Mouse (Mus musculus) spleen, adult 2 months (tissue): ENCODE results near the gene Rbm5. TPM values are rescaled to one million over a fixed set of nuclear protein-coding genes. Genes with fewer than 3 reads are reported as not detected.

Source experiments
- DNase-seq, 2 experiments: peaks; one replicate each; pipeline versions ENCODE4 v3.0.0 to v3.0.0-alpha.2; 2012 to 2021; ENCODE audit warnings: low spot score in 2 of 2, low read depth in 1 of 2
- H3K27ac ChIP-seq: fragments of 200-500 bp; 2 replicates; pipeline ENCODE4 v1.5.1; 2012; ENCODE audit warnings: low read length, inconsistent platforms; ENCODE audit not compliant: insufficient read depth
- H3K27me3 ChIP-seq: fragments of 200-500 bp; 2 replicates; pipeline ENCODE4 v1.6.1; 2012; ENCODE audit warnings: mild to moderate bottlenecking, moderate library complexity, low read length, inconsistent platforms; ENCODE audit not compliant: control insufficient read depth, insufficient read depth
- H3K36me3 ChIP-seq: fragments of 200-500 bp; 2 replicates; pipeline ENCODE4 v1.6.1; 2012; ENCODE audit warnings: mild to moderate bottlenecking, low read length, inconsistent platforms; ENCODE audit not compliant: control insufficient read depth, insufficient read depth
- H3K4me1 ChIP-seq: fragments of 200-500 bp; 2 replicates; pipeline ENCODE4 v1.6.1; 2011; ENCODE audit warnings: inconsistent platforms; ENCODE audit not compliant: control insufficient read depth, insufficient read depth, insufficient read length
- H3K4me3 ChIP-seq: fragments of 200-500 bp; 2 replicates; pipeline ENCODE4 v1.5.1; 2011; ENCODE audit warnings: mild to moderate bottlenecking, inconsistent platforms; ENCODE audit not compliant: insufficient read depth, insufficient read length; ENCODE audit errors: extremely low read depth
- CTCF ChIP-seq: fragments of 200-500 bp; IDR thresholded peaks from 2 replicates; pipeline ENCODE4 v1.5.1; 2011; ENCODE audit warnings: mild to moderate bottlenecking, inconsistent platforms; ENCODE audit not compliant: insufficient read depth, insufficient read length, insufficient replicate concordance; ENCODE audit errors: extremely low read depth
- POLR2A ChIP-seq: fragments of 200-500 bp; IDR thresholded peaks from 2 replicates; pipeline ENCODE4 v1.6.1; 2011; ENCODE audit warnings: low read depth, low read length, inconsistent platforms
- WGBS: fragments of 180-500 bp; shearing (Covaris S2); methylation state at CpG from one replicate; pipeline ENCODE4 v1.1.7; 2018; 5-methylcytosine and 5-hydroxymethylcytosine counted together
- polyA plus RNA-seq: library from polyadenylated mRNA; depleted of rRNA; stranded (reverse); fragments of >200 nt; gene quantifications from 2 replicates; pipeline ENCODE4 v1.2.3, GENCODE M21; 2012; rRNA removed

The Rbm5 gene
- polyA plus RNA-seq, 1 experiment = 76.0 TPM

GRCm38 (mm10) chr9:107692785-107693184, 78.0 kb downstream of the Rbm5 start:
- no peaks in the 10 kb centered on the region for H3K27me3 ChIP-seq
- no peak overlapping the region for H3K27ac ChIP-seq
- no peaks in the 10 kb centered on the region for H3K4me1 ChIP-seq
- DNase-seq = no peak
- 72% methylated on average over 5 of the region's 5 CpGs for WGBS
- H3K36me3 ChIP-seq = no peaks in the 10 kb centered on the region
- TF ChIP-seq CTCF (no peak), POLR2A (no peak)
- H3K4me3 ChIP-seq = no peak overlapping the region

GRCm38 (mm10) chr9:107690391-107690790, 80.4 kb downstream of the Rbm5 start:
- DNase-seq = no peak
- Histone ChIP-seq H3K4me1 (no peaks in the 10 kb centered on the region), H3K36me3 (no peaks in the 10 kb centered on the region), H3K27ac (no peak overlapping the region), H3K4me3 (no peak overlapping the region), H3K27me3 (no peaks in the 10 kb centered on the region)
- 20% methylated on average over 8 of the region's 8 CpGs for WGBS
- TF ChIP-seq CTCF = no peak
- TF ChIP-seq POLR2A = no peak

Other genes with a start within 250 kb of the Rbm5 start
- gene Tmem115, start 237.1 kb downstream of the Rbm5 start, polyA plus RNA-seq = 28.6 and 33.4 TPM in 2 replicates
- gene Cyb561d2, start 228.8 kb downstream of the Rbm5 start, polyA plus RNA-seq = 33.1 and 42.8 TPM in 2 replicates
- 24.4 and 26.3 TPM in 2 replicates for gene Nprl2, start 228.8 kb downstream of the Rbm5 start, polyA plus RNA-seq
- 0.84 and 0.88 TPM in 2 replicates for gene Zmynd10, start 223.7 kb downstream of the Rbm5 start, polyA plus RNA-seq
- gene Rassf1, start 219.4 kb downstream of the Rbm5 start, polyA plus RNA-seq = 20.9 and 23.5 TPM in 2 replicates
- gene Tusc2, start 207.7 kb downstream of the Rbm5 start, polyA plus RNA-seq = 32.5 and 49.1 TPM in 2 replicates
- gene Hyal2, start 203.1 kb downstream of the Rbm5 start, polyA plus RNA-seq = 38.1 and 44.3 TPM in 2 replicates
- gene Hyal1, start 194.1 kb downstream of the Rbm5 start, polyA plus RNA-seq = 3.2 and 3.7 TPM in 2 replicates
- 34.1 and 36.8 TPM in 2 replicates for gene Naa80, start 192.1 kb downstream of the Rbm5 start, polyA plus RNA-seq
- gene Hyal3, start 190.2 kb downstream of the Rbm5 start, polyA plus RNA-seq = 0.54 and 1.00 TPM in 2 replicates
- gene Ifrd2, start 183.4 kb downstream of the Rbm5 start, polyA plus RNA-seq = 71.2 and 78.3 TPM in 2 replicates
- 3.3 TPM in 2 replicates for gene Sema3b, start 161.8 kb downstream of the Rbm5 start, polyA plus RNA-seq
- gene Gnai2, start 135.6 kb downstream of the Rbm5 start, polyA plus RNA-seq = 752 and 1,030 TPM in 2 replicates
- gene Slc38a3, start 101.5 kb downstream of the Rbm5 start, polyA plus RNA-seq = 10.6 and 13.9 TPM in 2 replicates
- not detected in 2 replicates for gene Gnat1, start 91.3 kb downstream of the Rbm5 start, polyA plus RNA-seq
- 61.1 and 61.6 TPM in 2 replicates for gene Sema3f, start 60.5 kb downstream of the Rbm5 start, polyA plus RNA-seq
- 10.2 and 12.4 TPM in 2 replicates for gene Rbm6, start 102.2 kb upstream of the Rbm5 start, polyA plus RNA-seq
- 23.4 and 29.3 TPM in 2 replicates for gene Mon1a, start 117.2 kb upstream of the Rbm5 start, polyA plus RNA-seq
- gene Mst1r, start 135.9 kb upstream of the Rbm5 start, polyA plus RNA-seq = 1.8 and 2.7 TPM in 2 replicates
- not detected in 2 replicates for gene Actl11, start 157.5 kb upstream of the Rbm5 start, polyA plus RNA-seq
- gene Camkv, start 164.7 kb upstream of the Rbm5 start, polyA plus RNA-seq = 0.07 and 0.08 TPM in 2 replicates
- gene Traip, start 179.1 kb upstream of the Rbm5 start, polyA plus RNA-seq = 3.1 and 4.1 TPM in 2 replicates
- gene Uba7, start 204.5 kb upstream of the Rbm5 start, polyA plus RNA-seq = 182 and 209 TPM in 2 replicates
- 0.18 and 0.31 TPM in 2 replicates for gene Gm20661, start 212.1 kb upstream of the Rbm5 start, polyA plus RNA-seq
- gene Inka1, start 214.9 kb upstream of the Rbm5 start, polyA plus RNA-seq = 19.8 and 25.9 TPM in 2 replicates
- gene Cdhr4, start 221.5 kb upstream of the Rbm5 start, polyA plus RNA-seq = 2.2 and 2.9 TPM in 2 replicates
- gene Gm20662, start 225.4 kb upstream of the Rbm5 start, polyA plus RNA-seq = 1.7 and 2.1 TPM in 2 replicates
- 118 and 161 TPM in 2 replicates for gene Ip6k1, start 231.5 kb upstream of the Rbm5 start, polyA plus RNA-seq